In genomic region chr8:47384151-47384550, GRCm38 (mm10) we compare ENCODE assay signal across 17 mouse cellular contexts.
"Had no signal": no experiment of that assay in that cellular context is flagged by ENCODE, and none has a peak within 500 bp of the region (broad histone marks: within the 10 kb centered on the region; RNA-seq: fewer than 3 reads in every experiment).

No protein-coding gene starts in this region.

- H3K27me3 ChIP-seq: liver, embryonic 15.5 days; lung, embryonic 15.5 days; megakaryocyte, embryonic 14.5 days; midbrain, embryonic 12.5 days; neural tube, embryonic 12.5 days; stomach, embryonic 15.5 days had no signal

- H3K9ac ChIP-seq: liver, embryonic 15.5 days; liver, postnatal 0 days; lung, embryonic 15.5 days; midbrain, embryonic 12.5 days; neural tube, embryonic 12.5 days; stomach, embryonic 15.5 days had no signal

- H3K4me1 ChIP-seq: liver, embryonic 15.5 days; megakaryocyte, embryonic 14.5 days; stomach, embryonic 15.5 days had no signal

- H3K4me3 ChIP-seq: liver, embryonic 15.5 days; lung, embryonic 15.5 days; megakaryocyte, embryonic 14.5 days; midbrain, embryonic 12.5 days; neural tube, embryonic 12.5 days; stomach, embryonic 15.5 days had no signal

- H3K36me3 ChIP-seq: liver, embryonic 15.5 days; lung, embryonic 15.5 days; midbrain, embryonic 12.5 days; neural tube, embryonic 12.5 days; stomach, embryonic 15.5 days had no signal

- H3K4me2 ChIP-seq: liver, embryonic 15.5 days; lung, embryonic 15.5 days; midbrain, embryonic 12.5 days; neural tube, embryonic 12.5 days; stomach, embryonic 15.5 days had no signal

- DNase-seq: liver, postnatal 0 days; lung, adult 2 months; lung, postnatal 14 days; lung, postnatal 36 days; right cerebral cortex, postnatal 14 days; thymus, adult 2 months; thymus, postnatal 25 days; thymus, postnatal 4 days had no signal

- H3K9me3 ChIP-seq: liver, embryonic 15.5 days; lung, embryonic 15.5 days; midbrain, embryonic 12.5 days; neural tube, embryonic 12.5 days; stomach, embryonic 15.5 days had no signal

- ATAC-seq: liver, postnatal 0 days; lung, postnatal 0 days had no signal

- H3K27ac ChIP-seq: liver, embryonic 15.5 days; lung, embryonic 15.5 days; macrophage; midbrain, embryonic 12.5 days; neural tube, embryonic 12.5 days; stomach, embryonic 15.5 days; stomach, postnatal 0 days had no signal
